Mouse (Mus musculus) granulocyte monocyte progenitor cell, adult 5-6 weeks (primary cell): ENCODE results near the gene Dnajc5g. TPM values are rescaled to one million over a fixed set of nuclear protein-coding genes. Genes with fewer than 3 reads are reported as not detected.

Experiments used
- ATAC-seq: replicated peaks from 2 replicates; pipeline ENCODE4 v1.8.0; 2016; ENCODE audit warnings: mild to moderate bottlenecking, moderate TSS enrichment, inconsistent platforms; ENCODE audit not compliant: poor library complexity, severe bottlenecking
- total RNA-seq, 2 experiments: library from RNA; stranded (forward) in 1 of 2; stranded (reverse) in 1 of 2; fragments of 200-712, 200-1000 nt in 1 of 2; fragments of >200 nt in 1 of 2; fragmentation: Nextera tagmentation in 1 of 2; gene quantifications; 2 replicates each; pipeline ENCODE4 v1.2.3; 2014 to 2017

The Dnajc5g gene
- total RNA-seq, 2 experiments from 2014 or later = not detected

- ATAC-seq = no peak
Observed at GRCm38 (mm10) chr5:31095711-31096480, 10.2 kb upstream of the Dnajc5g start.

GRCm38 (mm10) chr5:31108000-31108490, 2.0 kb downstream of the Dnajc5g start, which contains the start of gene Slc30a3:
Gene Slc30a3, minus strand, starts transcription at chr5:31108237.
- no peak for ATAC-seq

- no peak for ATAC-seq
Observed at GRCm38 (mm10) chr5:31110781-31111180, 4.7 kb downstream of the Dnajc5g start.

GRCm38 (mm10) chr5:31116354-31116753, 10.3 kb downstream of the Dnajc5g start, which contains the start of gene Trim54:
Gene Trim54, plus strand, starts transcription at chr5:31116712.
- ATAC-seq = no peak

GRCm38 (mm10) chr5:31116912-31117311, 10.8 kb downstream of the Dnajc5g start:
- no peak for ATAC-seq

GRCm38 (mm10) chr5:31121111-31121510, 15.0 kb downstream of the Dnajc5g start:
- ATAC-seq = no peak

GRCm38 (mm10) chr5:31123481-31123880, 17.4 kb downstream of the Dnajc5g start:
- no peak for ATAC-seq

- no peak for ATAC-seq
Observed at GRCm38 (mm10) chr5:31126050-31126449, 20.0 kb downstream of the Dnajc5g start.

GRCm38 (mm10) chr5:31136730-31137424, 30.8 kb downstream of the Dnajc5g start:
- no peak for ATAC-seq

GRCm38 (mm10) chr5:31137658-31138057, 31.6 kb downstream of the Dnajc5g start:
- ATAC-seq = no peak

GRCm38 (mm10) chr5:31138241-31138967, 32.3 kb downstream of the Dnajc5g start, which contains the start of gene Ucn:
Gene Ucn, minus strand, starts transcription at chr5:31138829.
- ATAC-seq = peak; percentile 25

- ATAC-seq = 0 out of 2 replicates have a peak, but pooled peaks have one; percentile 20
Observed at GRCm38 (mm10) chr5:31138968-31139425, 32.9 kb downstream of the Dnajc5g start.

- no peak for ATAC-seq
Observed at GRCm38 (mm10) chr5:31149781-31150180, 43.7 kb downstream of the Dnajc5g start.

- no peak for ATAC-seq
Observed at GRCm38 (mm10) chr5:31151746-31152145, 45.7 kb downstream of the Dnajc5g start.

GRCm38 (mm10) chr5:31153516-31154151, 47.5 kb downstream of the Dnajc5g start:
- peak; percentile 10 for ATAC-seq

- peak; percentile 88 for ATAC-seq
Observed at GRCm38 (mm10) chr5:31154152-31154553, 48.1 kb downstream of the Dnajc5g start, which contains the start of gene Mpv17. Gene Mpv17, minus strand, starts transcription at chr5:31154251.
